Mouse (Mus musculus): ENCODE measurements around the gene Gcn1l1.
A peak's percentile ranks its signal among the peaks of the same experiment; 100 is the strongest.

Gcn1l1 gene

DNA sequence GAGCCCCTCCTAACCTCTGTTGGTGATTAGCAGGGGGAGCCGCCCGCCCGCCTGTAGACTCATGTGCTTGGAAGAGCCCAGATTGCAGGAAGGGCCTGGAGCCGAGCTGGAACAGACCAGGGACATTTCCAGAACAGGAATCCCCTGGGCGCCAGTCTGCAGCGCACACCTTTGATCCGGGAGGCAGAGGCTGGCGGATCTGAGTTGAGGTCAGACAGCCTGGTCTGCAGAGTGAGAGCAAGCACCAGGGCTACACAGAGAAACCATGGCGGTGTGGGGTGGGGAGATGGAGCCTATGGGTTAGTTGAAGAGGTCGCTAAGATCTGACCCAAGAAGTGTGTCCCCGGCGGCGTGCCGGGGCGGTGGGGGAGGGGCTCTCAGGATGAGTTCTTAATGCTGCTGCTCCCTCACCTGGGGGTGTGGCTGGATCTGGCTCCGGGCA lies 30.7 kb upstream of the Gcn1l1 start:
- DNase-seq (ENCODE audit: low read depth in 2 of 2, low spot score in 2 of 2) = no peak

DNA sequence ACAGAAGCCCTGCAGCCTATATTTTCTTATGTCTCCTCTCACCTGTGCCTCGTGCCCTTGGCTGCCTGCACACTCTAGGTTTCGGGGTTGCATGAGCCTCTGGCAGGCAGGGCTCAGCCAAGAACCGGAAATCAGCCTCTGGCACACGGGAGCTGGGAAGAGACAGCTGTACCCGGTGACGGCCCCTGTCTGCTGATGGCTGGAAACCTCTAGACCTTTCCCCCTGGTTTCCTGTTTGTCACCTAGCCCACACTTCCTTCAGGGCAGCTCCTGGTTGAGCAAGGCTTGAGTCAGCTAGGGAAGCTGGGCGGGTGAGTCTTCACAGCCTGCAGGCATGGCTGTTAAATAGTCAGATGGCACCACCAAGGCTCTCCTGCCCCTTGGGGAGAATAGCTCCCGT lies 30.2 kb upstream of the Gcn1l1 start:
- peak; percentile 19 to 23 for DNase-seq (ENCODE audit: low read depth in 2 of 2, low spot score in 2 of 2)

GRCm38 (mm10) chr5:115535635-115536034 lies 29.4 kb upstream of the Gcn1l1 start:
- no peak for DNase-seq (ENCODE audit: low read depth in 2 of 2, low spot score in 2 of 2)

GRCm38 (mm10) chr5:115538017-115538692 lies 26.9 kb upstream of the Gcn1l1 start:
- DNase-seq (ENCODE audit: low read depth in 2 of 2, low spot score in 2 of 2) = no peak

- peak; percentile 85 to 91 for DNase-seq (ENCODE audit: low read depth in 2 of 2, low spot score in 2 of 2)
These were observed 26.4 kb upstream of the Gcn1l1 start for GRCm38 (mm10) chr5:115538693-115539043.

DNA sequence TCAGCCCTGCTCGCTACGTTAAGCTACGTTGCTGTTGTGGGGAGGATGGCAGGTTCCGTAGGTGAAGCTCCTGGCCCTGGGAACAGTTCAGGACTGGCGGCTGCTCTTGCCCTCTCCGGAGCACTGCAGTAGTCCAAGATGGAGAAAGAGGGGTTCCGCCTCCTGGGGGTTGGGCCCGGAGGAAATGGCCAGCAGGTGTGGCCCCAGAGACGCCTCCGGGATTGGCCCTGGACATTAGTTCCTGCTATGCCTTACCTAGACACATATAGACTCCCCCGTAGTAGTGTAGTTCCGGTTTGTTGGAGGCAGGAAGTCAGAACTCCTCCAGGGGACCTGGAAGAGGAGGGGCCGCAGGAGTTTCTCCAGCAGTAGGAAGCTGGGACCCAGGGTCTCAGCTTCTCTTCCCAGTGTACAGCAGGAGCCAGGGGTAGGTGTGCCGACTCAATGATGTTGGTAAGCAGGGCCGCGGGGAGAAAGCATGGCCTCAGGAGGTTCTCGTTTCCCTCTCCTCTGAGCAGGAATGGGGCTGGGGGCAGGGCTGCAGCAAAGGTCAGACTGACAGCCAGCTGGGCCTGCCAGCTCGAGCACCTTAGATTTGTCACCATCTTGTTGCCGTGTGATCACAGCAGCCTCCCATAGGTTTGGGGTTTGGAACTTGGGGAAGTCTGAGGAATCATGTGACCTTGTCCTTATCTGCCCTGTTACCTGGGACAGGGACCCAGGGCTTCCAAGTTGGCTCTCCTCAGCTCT lies 22.2 kb upstream of the Gcn1l1 start:
- DNase-seq (ENCODE audit: low read depth in 2 of 2, low spot score in 2 of 2) = peak in 1 of 2 experiments; percentile 24

- no peak for DNase-seq (ENCODE audit: low read depth in 2 of 2, low spot score in 2 of 2)
These were observed 21.4 kb upstream of the Gcn1l1 start for GRCm38 (mm10) chr5:115543509-115544253.

GRCm38 (mm10) chr5:115544655-115545185 lies 20.3 kb upstream of the Gcn1l1 start:
- no peak for DNase-seq (ENCODE audit: low read depth in 2 of 2, low spot score in 2 of 2)

DNA sequence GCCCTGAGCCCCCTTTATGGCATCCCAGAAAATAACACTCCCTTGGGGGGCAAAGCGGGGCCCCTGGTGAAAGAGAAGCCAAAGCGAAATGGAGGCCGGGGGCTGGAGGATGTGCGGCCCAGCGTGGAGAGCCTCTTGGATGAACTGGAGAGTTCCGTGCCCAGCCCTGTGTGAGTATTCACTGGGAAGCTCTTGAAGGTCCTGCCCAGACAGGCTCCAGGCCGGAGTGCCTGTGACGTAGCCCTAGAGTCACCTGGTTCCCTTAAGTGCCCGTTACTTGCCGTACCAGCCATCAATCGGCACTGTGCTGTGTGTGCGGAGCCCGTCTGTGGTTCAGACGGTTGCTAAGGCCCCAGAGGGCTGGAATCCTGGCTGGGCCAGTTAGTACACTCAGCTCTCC lies 19.4 kb upstream of the Gcn1l1 start:
- no peak for DNase-seq (ENCODE audit: low read depth in 2 of 2, low spot score in 2 of 2)

DNA sequence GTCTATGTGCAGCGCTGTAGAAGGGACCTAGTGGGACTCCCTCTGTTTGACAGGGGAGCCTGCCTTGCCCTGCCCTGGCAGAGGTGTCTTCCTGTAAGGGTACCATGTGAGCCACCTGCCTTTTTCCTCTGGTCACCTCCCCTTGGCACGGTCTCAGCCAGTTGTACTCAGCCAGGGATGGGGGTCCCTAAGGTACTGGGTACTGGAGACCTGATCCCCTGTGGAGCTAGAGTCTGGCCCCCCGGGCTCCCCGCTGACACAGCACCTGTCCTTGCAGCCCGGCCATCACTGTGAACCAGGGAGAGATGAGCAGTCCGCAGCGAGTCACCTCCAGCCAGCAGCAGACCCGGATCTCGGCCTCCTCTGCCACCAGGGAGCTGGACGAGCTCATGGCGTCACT lies 18.5 kb upstream of the Gcn1l1 start:
- no peak for DNase-seq (ENCODE audit: low read depth in 2 of 2, low spot score in 2 of 2)

DNA sequence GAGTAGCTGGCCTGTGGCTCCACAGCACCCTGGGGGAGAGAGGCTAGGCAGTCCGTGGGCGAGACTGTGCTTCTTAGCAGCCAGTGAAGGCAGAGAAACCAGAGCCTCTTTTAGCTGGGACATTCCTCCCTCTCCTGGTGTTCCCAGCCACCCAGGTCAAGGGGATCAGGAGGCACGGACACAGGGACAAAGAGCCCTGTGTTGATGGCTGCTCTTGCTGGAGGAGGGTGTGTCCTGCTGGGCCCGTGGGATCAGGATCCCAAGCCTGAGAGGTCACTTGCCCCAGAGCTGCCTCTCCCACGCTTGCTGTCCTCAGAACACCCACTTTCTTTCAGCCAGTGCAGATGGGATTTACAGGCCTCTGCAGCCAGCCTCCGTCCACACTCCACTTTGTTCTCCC lies 18.0 kb upstream of the Gcn1l1 start:
- no peak for DNase-seq (ENCODE audit: low read depth in 2 of 2, low spot score in 2 of 2)

- DNase-seq (ENCODE audit: low read depth in 2 of 2, low spot score in 2 of 2) = no peak
These were observed 17.6 kb upstream of the Gcn1l1 start for GRCm38 (mm10) chr5:115547421-115547820.

- no peak for DNase-seq (ENCODE audit: low read depth in 2 of 2, low spot score in 2 of 2)
These were observed 16.4 kb upstream of the Gcn1l1 start for GRCm38 (mm10) chr5:115548501-115549285.

GRCm38 (mm10) chr5:115550482-115551005 lies 14.5 kb upstream of the Gcn1l1 start:
- no peak for DNase-seq (ENCODE audit: low read depth in 2 of 2, low spot score in 2 of 2)

GRCm38 (mm10) chr5:115551386-115551785 lies 13.7 kb upstream of the Gcn1l1 start:
- no peak for DNase-seq (ENCODE audit: low read depth in 2 of 2, low spot score in 2 of 2)

DNA sequence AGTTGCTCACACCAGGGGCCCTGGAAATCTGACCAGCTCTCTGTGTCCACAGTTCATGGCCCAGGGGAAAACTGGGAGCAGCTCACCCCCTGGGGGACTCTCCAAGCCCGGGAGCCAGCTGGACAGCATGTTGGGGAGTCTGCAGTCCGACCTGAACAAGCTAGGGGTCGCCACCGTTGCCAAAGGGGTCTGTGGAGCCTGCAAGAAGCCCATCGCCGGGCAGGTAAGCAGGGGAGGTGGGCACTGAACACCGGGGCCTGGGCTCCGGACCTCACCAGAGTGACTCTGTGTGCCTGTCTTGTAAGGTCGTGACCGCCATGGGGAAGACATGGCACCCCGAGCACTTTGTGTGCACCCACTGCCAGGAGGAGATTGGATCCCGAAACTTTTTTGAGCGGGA lies 13.3 kb upstream of the Gcn1l1 start:
- DNase-seq (ENCODE audit: low read depth in 2 of 2, low spot score in 2 of 2) = no peak

DNA sequence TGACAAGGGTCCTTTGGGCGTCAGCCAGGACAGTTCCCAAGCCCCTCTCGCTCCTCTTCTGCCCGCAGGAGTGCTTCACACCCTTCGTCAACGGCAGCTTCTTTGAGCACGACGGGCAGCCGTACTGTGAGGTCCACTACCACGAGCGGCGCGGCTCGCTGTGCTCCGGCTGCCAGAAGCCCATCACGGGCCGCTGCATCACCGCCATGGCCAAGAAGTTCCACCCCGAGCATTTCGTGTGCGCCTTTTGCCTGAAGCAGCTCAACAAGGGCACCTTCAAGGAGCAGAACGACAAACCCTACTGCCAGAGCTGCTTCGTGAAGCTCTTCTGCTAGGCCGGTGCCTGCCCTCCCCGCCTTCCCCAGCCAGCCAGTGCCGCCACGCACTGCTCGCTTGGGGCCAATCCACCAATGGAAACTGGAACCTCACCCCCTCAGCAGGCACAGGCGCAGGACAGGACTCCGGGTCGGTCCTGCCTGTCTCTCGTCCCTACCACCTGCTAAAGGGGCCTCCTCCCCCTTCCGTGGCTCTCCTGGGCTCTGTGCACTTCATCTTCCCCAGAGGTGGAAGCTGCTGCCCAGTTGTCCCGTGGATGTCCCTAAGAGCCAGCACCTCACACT lies 11.1 kb upstream of the Gcn1l1 start:
- no peak for DNase-seq (ENCODE audit: low read depth in 2 of 2, low spot score in 2 of 2)

DNA sequence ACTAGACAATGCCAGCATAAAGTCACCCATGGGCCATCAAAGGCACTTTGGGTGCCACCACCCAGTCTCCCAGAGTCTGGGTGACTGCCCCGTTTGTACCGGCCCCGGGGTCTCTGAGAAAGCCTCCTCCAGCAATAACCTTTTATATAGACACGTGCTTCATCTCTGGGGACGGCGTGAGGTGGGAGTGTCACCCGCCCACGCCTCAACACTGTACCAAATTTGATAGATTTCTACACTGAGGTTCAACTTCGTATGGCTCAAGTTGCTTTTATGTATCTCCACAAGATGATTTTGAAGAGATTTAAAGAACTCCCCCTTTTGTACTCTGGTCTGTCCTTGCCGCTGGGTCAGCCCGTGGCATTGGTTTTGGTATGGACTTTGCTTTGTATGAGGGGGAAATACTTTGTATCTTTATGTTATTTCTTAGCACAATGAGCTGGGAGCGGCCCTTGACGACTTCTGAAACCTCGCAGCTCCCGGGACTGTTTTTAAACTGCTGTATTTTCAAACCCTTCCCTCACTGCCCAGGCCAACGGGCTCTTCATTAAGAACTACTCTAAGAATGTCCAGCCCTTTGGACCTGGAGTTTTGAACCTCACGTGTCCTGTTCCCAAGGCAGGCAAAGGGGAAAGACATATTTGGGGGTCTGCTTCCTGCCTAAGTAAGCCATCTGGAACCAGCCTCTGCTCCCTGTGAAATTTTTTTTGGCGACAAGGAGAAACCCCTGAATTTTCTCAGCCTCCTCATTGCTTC lies 10.3 kb upstream of the Gcn1l1 start:
- DNase-seq (ENCODE audit: low read depth in 2 of 2, low spot score in 2 of 2) = no peak

DNA sequence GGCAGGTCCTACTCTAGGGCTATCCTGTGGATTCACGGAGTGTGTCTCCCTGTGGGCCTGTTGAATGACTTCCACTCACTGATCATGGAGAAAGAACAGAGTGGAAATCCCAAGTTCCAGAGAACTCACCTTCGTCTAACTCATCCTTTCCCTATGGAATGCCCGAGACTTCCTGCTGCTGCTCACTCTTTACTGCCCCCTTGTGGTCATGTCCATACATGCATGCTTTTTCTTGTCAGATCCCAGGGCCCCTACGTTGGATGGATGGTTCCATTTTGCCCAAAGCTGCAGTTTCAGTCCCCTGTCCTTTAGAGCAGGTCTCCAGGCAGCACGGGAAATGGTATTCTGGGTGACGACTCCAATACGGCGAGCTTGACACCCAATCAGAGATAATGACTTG lies 8.8 kb upstream of the Gcn1l1 start:
- peak; percentile 64 to 72 for DNase-seq (ENCODE audit: low read depth in 2 of 2, low spot score in 2 of 2)
